Mouse (Mus musculus) hindbrain, embryonic 13.5 days (tissue): ENCODE results near the gene D630023F18Rik. TPM values are rescaled to one million over a fixed set of nuclear protein-coding genes. Genes with fewer than 3 reads are reported as not detected.

ENCODE experiments used
- ATAC-seq: fragments of 200-750 bp; cut with Nextera tagmentation; 2 replicates; pipeline ENCODE4 v1.8.0; 2017; ENCODE audit warnings: moderate TSS enrichment; ENCODE audit not compliant: low FRiP score
- H3K27ac ChIP-seq: fragments of 300-500 bp; sonication (generic); 2 replicates; pipeline ENCODE4 v1.5.1; 2015; ENCODE audit warnings: inconsistent platforms, mild to moderate bottlenecking, moderate library complexity
- H3K27me3 ChIP-seq: fragments of 300-500 bp; sonication (generic); 2 replicates; pipeline ENCODE4 v1.6.1; 2015; ENCODE audit warnings: mild to moderate bottlenecking, inconsistent platforms
- H3K36me3 ChIP-seq: fragments of 300-500 bp; sonication (generic); 2 replicates; pipeline ENCODE4 v1.6.1; 2015; ENCODE audit warnings: mild to moderate bottlenecking, inconsistent platforms
- H3K4me1 ChIP-seq: fragments of 300-500 bp; sonication (generic); replicated peaks from 2 replicates; pipeline ENCODE4 v1.6.1; 2015; ENCODE audit warnings: inconsistent platforms
- H3K4me2 ChIP-seq: fragments of 300-500 bp; sonication (generic); 2 replicates; pipeline ENCODE4 v1.6.1; 2015; ENCODE audit warnings: inconsistent platforms, mild to moderate bottlenecking, moderate library complexity
- H3K4me3 ChIP-seq: fragments of 300-500 bp; sonication (generic); 2 replicates; pipeline ENCODE4 v1.5.1; 2015; ENCODE audit warnings: mild to moderate bottlenecking, inconsistent platforms
- H3K9ac ChIP-seq: fragments of 300-500 bp; sonication (generic); 2 replicates; pipeline ENCODE4 v1.6.1; 2015; ENCODE audit warnings: mild to moderate bottlenecking, inconsistent platforms
- H3K9me3 ChIP-seq: fragments of 300-500 bp; sonication (generic); 2 replicates; pipeline ENCODE4 v1.6.1; 2016; ENCODE audit warnings: inconsistent platforms
- WGBS: fragments of 180-500 bp; shearing (Covaris S2); methylation state at CpG from one replicate; pipeline ENCODE4 v1.1.7; 2015; 5-methylcytosine and 5-hydroxymethylcytosine counted together
- polyA plus RNA-seq: library from polyadenylated mRNA; unstranded; fragments of >200 nt; fragmentation: Nextera tagmentation; extraction: Ambion mirVana; gene quantifications from 2 replicates; pipeline ENCODE4 v1.2.1, GENCODE M21; 2015

Gene D630023F18Rik
- polyA plus RNA-seq, 1 experiment from 2014 or later: 0.70 TPM

GRCm38 (mm10) chr1:65132833-65133232 is 9.8 kb upstream of the D630023F18Rik start:
- H3K27ac ChIP-seq: no peak overlapping the region
- ATAC-seq: no peak
- H3K4me2 ChIP-seq: no peak overlapping the region
- 83% methylated on average over 1 of the region's 1 CpGs for WGBS
- no peaks in the 10 kb centered on the region for H3K27me3 ChIP-seq
- H3K4me1 ChIP-seq: no peaks in the 10 kb centered on the region
- no peak overlapping the region for H3K4me3 ChIP-seq
- no peaks in the 10 kb centered on the region for H3K36me3 ChIP-seq
- H3K9me3 ChIP-seq: no peaks in the 10 kb centered on the region
- H3K9ac ChIP-seq: no peak overlapping the region

DNA sequence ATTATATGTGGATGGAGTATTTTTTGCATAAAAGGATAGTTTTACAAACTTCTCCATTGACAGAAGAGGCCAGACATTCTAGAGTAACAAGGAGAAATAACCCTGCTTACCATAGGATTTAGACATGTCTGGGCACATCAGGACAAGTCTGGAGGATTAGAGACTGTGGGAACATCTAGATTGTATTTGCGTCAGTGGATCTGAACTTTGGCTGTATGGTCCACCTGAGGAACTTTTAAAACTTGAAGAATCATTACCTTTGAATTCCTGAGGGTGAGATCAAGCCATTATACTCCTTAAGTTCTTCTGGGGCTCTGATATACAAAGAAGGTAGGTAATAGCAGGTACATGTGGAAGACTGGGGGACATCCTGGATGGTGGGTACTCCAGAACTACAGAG is 8.7 kb upstream of the D630023F18Rik start:
- no peak overlapping the region for H3K27ac ChIP-seq
- H3K9ac ChIP-seq: no peak overlapping the region
- H3K4me3 ChIP-seq: no peak overlapping the region
- H3K27me3 ChIP-seq: no peaks in the 10 kb centered on the region
- WGBS: 94% methylated on average over 1 of the region's 1 CpGs
- no peaks in the 10 kb centered on the region for H3K9me3 ChIP-seq
- ATAC-seq: no peak
- no peaks in the 10 kb centered on the region for H3K36me3 ChIP-seq
- H3K4me2 ChIP-seq: no peak overlapping the region
- no peaks in the 10 kb centered on the region for H3K4me1 ChIP-seq

DNA sequence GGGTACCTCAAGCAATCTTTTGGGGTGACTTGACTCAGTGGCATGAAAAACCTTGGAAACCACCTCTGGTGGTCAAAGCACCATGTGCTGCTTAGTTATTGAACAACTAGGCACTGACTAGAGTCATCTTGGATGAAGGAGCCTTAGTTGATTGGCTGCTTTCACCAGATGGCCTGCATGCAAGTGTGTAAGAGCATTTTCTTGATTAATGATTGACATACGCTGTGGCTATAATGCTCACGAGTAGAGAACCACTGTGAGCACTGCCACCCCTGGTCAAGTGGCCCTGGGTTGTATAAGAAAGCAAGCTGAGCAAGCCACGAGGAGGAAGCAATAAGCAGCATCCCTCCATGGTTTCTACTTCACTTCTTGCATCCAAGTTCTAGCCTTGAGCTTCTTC is 7.2 kb upstream of the D630023F18Rik start:
- Histone ChIP-seq H3K9me3 (no peaks in the 10 kb centered on the region), H3K27ac (no peak overlapping the region), H3K4me1 (no peaks in the 10 kb centered on the region), H3K4me2 (no peak overlapping the region), H3K9ac (no peak overlapping the region), H3K27me3 (no peaks in the 10 kb centered on the region), H3K36me3 (no peaks in the 10 kb centered on the region), H3K4me3 (no peak overlapping the region)
- WGBS: 80% methylated on average over 3 of the region's 3 CpGs
- ATAC-seq: no peak

DNA sequence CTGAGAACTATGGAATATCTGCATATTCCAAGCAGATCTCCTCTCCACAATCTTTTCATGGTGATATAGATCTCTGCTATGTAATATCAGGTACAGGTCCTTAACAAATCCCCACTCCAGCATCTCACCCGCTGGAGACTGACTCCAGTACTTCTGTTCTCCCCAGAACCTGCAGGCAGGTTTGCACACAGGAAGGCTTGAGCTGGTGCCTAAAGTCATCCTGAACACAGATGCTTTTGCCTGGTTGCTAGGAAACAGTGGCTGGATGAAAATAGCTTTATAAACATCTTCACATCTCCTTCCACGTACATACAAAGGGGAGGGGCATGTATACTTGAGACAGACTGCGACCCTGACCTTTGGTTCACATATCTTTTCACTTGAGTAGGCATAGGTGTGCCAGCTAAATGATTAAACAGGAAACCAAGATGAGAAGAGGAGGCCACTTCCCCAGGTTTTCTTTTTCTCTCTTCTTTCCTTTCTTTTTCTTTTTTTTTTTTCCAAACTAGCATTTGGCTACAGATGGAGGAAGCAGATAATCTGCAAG is 6.7 kb upstream of the D630023F18Rik start:
- Histone ChIP-seq H3K27ac (no peak overlapping the region), H3K4me3 (no peak overlapping the region), H3K4me1 (no peaks in the 10 kb centered on the region), H3K9me3 (no peaks in the 10 kb centered on the region), H3K4me2 (no peak overlapping the region), H3K9ac (no peak overlapping the region), H3K36me3 (no peaks in the 10 kb centered on the region), H3K27me3 (no peaks in the 10 kb centered on the region)
- ATAC-seq: no peak
- 82% methylated on average over 3 of the region's 3 CpGs for WGBS

DNA sequence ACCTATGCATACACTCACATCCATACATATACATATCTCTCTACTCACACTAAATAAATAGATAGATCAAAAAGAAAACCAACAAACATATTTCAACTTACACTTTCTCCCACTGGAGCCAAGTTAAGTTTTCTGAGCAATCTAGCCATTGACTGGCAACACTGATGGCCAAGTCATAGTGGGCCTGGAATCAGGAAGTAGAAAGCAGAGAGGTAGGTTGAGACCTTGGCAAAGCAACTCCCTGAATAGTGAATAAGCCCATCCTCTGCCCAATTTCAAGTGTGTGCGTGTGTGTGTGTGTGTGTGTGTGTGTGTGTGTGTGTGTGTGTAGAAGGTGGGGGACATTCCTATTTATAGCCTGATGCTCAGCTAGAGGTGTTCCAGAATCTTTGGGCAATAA is 3.6 kb downstream of the D630023F18Rik start, which contains the start of gene Gm28845:
Gene Gm28845, minus strand, starts transcription at position 121 of the 400 bp plus-strand sequence.
- Histone ChIP-seq H3K4me2 (no peak within 1 kb of the TSS), H3K4me1 (no peaks in the 10 kb centered on the region)
- WGBS: 78% methylated on average over 1 of the region's 1 CpGs

GRCm38 (mm10) chr1:65118150-65118913 is 4.7 kb downstream of the D630023F18Rik start:
- no peak overlapping the region for H3K4me2 ChIP-seq
- H3K27ac ChIP-seq: no peak overlapping the region
- H3K27me3 ChIP-seq: no peaks in the 10 kb centered on the region
- H3K36me3 ChIP-seq: no peaks in the 10 kb centered on the region
- no peaks in the 10 kb centered on the region for H3K9me3 ChIP-seq
- ATAC-seq: no peak
- 85% methylated on average over 8 of the region's 8 CpGs for WGBS
- H3K9ac ChIP-seq: no peak overlapping the region
- no peak overlapping the region for H3K4me3 ChIP-seq
- H3K4me1 ChIP-seq: no peaks in the 10 kb centered on the region

More for the DNA sequence above, 3.6 kb downstream of the D630023F18Rik start, which contains the start of gene Gm28845:
- ATAC-seq: no peak
- Histone ChIP-seq H3K36me3 (no peaks in the 10 kb centered on the region), H3K27ac (no peak within 1 kb of the TSS), H3K27me3 (no peaks in the 10 kb centered on the region), H3K9ac (no peak within 1 kb of the TSS), H3K4me3 (no peak within 1 kb of the TSS), H3K9me3 (no peaks in the 10 kb centered on the region)

DNA sequence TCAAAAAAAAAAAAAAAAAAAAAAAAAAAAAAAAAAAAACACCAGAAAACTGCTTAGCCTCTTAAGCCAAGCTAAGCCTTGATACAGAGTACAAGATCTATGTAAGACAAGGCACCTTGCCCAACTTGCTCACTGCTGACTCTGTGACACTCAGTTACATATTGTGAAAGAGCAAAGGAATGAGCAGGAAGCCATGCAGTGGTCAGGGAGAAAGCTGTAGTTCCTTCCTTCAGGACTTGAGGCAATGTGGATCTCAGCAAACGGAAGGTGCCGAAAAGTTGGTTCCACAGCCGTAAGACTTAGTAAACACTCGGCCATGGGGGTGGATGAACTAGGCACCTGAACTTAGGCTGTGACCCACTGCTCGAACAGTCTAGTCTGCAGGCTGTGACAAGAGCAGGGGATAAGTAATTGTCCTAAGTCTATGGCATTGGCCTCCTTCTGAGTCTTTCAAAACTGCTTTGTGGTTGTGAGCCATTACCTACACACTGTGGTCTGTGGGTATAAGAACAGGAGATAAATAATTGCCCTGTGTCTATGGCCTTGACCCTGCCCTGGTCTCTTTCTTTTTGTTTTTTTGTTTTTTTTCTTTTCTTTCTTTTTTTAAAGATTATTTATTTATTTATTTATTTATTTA is 9.4 kb downstream of the D630023F18Rik start:
- H3K4me1 ChIP-seq: peaks cover 8% of the 10 kb centered on the region
- no peak overlapping the region for H3K27ac ChIP-seq
- no peaks in the 10 kb centered on the region for H3K27me3 ChIP-seq
- H3K9me3 ChIP-seq: no peaks in the 10 kb centered on the region
- H3K9ac ChIP-seq: no peak overlapping the region
- no peak for ATAC-seq
- 85% methylated on average over 5 of the region's 5 CpGs for WGBS
- H3K36me3 ChIP-seq: no peaks in the 10 kb centered on the region
- no peak overlapping the region for H3K4me2 ChIP-seq
- H3K4me3 ChIP-seq: no peak overlapping the region

DNA sequence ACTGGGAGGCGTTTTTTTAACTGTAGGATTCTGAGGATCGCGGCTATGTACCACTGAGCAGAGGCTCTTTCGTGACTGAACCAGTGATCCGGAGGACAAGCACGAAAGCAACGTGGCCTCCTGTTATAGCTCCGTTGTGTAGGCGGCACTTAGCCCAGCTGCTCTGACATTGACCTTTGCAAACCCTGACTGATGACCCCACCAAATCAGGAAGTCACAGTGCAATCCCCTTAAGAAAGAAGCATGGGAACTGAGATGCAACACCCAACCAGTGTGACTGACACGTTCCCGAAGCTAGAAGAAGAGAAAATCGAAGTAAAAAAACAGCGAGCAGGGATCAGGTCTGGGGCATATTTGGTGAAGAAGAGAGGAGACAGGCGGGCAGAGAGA is 10.2 kb downstream of the D630023F18Rik start:
- no peaks in the 10 kb centered on the region for H3K36me3 ChIP-seq
- no peak overlapping the region; the same call in 1 of the 2 replicates for H3K27ac ChIP-seq
- 0 out of 2 replicates have a peak overlapping the region, but pooled peaks have one; percentile 3 for H3K4me3 ChIP-seq
- peak overlapping the region; percentile 43 for H3K4me2 ChIP-seq
- H3K27me3 ChIP-seq: no peaks in the 10 kb centered on the region
- peaks cover 8% of the 10 kb centered on the region for H3K4me1 ChIP-seq
- no peak overlapping the region for H3K9ac ChIP-seq
- no peaks in the 10 kb centered on the region for H3K9me3 ChIP-seq
- 51% methylated on average over 14 of the region's 14 CpGs for WGBS
- no peak for ATAC-seq

- H3K4me2 ChIP-seq: peak overlapping the region; percentile 43
- no peaks in the 10 kb centered on the region for H3K9me3 ChIP-seq
- H3K4me3 ChIP-seq: 0 out of 2 replicates have a peak overlapping the region, but pooled peaks have one; percentile 3
- no peaks in the 10 kb centered on the region for H3K36me3 ChIP-seq
- peak; percentile 75; the same call in 1 of the 2 replicates for ATAC-seq
- peaks cover 8% of the 10 kb centered on the region for H3K4me1 ChIP-seq
- no peaks in the 10 kb centered on the region for H3K27me3 ChIP-seq
- 14% methylated on average over 8 of the region's 8 CpGs for WGBS
- H3K27ac ChIP-seq: no peak overlapping the region; the same call in 1 of the 2 replicates
- H3K9ac ChIP-seq: no peak overlapping the region
Measured at GRCm38 (mm10) chr1:65112031-65112806, 10.8 kb downstream of the D630023F18Rik start.

DNA sequence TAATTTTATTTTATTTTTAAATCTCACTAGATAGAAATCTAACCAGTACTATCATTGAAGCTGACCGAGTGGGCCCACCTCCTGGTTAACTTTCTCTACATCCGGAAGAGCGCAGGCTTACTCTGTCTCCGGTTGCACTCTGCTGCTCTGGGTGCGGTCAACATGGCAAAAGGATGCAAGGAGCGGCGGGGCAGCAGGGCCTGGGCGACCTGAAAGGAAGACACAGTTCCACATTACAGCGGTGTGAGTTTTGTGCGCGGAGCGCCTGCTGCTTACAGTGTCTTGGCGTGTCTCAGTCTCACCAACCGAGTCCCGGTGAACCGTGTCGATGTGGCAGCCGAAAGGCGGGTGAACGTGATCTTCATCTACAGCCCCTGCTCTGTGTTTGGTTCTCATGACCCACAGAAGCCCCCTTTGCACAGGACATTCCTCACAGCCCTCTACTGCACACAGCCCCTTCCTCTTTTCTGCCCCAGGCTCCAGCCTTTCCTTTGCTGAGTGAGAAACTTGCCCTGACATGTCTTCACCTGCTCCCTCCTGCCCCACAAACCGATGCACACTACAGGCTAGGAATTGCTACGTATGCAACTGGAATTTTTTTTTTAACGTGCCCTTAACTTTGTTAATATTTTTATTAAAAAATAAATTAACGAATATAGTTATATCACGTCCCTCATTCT is 13.1 kb downstream of the D630023F18Rik start:
- no peak overlapping the region for H3K9ac ChIP-seq
- no peaks in the 10 kb centered on the region for H3K9me3 ChIP-seq
- no peak for ATAC-seq
- no peaks in the 10 kb centered on the region for H3K36me3 ChIP-seq
- H3K4me2 ChIP-seq: no peak overlapping the region
- 80% methylated on average over 25 of the region's 25 CpGs for WGBS
- no peak overlapping the region for H3K4me3 ChIP-seq
- H3K27me3 ChIP-seq: no peaks in the 10 kb centered on the region
- H3K27ac ChIP-seq: no peak overlapping the region
- H3K4me1 ChIP-seq: peaks cover 8% of the 10 kb centered on the region

DNA sequence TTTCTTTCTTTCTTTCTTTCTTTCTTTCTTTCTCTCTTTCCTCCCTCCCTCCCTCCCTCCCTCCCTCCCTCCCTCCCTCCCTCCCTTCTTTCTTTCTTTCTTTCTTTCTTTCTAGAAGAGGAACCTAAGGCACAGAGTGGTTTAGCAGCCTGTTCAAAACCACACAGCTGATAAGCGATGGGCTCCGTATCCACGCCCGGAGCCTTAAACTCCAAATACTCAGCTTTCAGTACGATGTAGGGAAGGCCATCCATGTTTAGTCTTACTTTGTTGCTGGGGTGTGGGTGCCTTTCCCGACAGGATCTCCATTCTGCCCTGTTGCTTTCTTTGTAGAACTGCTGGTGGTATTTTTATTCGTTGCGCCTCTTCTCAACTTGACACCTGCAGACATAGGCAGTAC is 13.8 kb downstream of the D630023F18Rik start:
- H3K36me3 ChIP-seq: no peaks in the 10 kb centered on the region
- H3K4me2 ChIP-seq: no peak overlapping the region
- peaks cover 8% of the 10 kb centered on the region for H3K4me1 ChIP-seq
- no peaks in the 10 kb centered on the region for H3K9me3 ChIP-seq
- 90% methylated on average over 8 of the region's 8 CpGs for WGBS
- ATAC-seq: no peak
- no peak overlapping the region for H3K4me3 ChIP-seq
- no peak overlapping the region for H3K9ac ChIP-seq
- H3K27ac ChIP-seq: no peak overlapping the region
- H3K27me3 ChIP-seq: no peaks in the 10 kb centered on the region
